Comparison of ENCODE assay signal across 8 mouse cellular contexts in genomic region chr17:26070136-26070535, GRCm38 (mm10). TPM values are rescaled to one million over a fixed set of nuclear protein-coding genes. Genes with fewer than 3 reads are reported as not detected.
DNase-seq lines count a peak whose midpoint lies in the region; ATAC-seq and TF ChIP-seq lines count a peak whose summit lies in the region.

No protein-coding gene starts in this region.

- DNase-seq in kidney, postnatal 25 days = no peak
- DNase-seq in hindbrain, postnatal 0 days (ENCODE audit: low spot score) = no peak
- DNase-seq in midbrain, postnatal 0 days (ENCODE audit: low spot score) = no peak
- DNase-seq in ovary, postnatal 36 days (ENCODE audit: low spot score) = no peak
- DNase-seq in cerebellum, adult 11-12 months = no peak
- DNase-seq in gastrocnemius, adult 18-20 months (ENCODE audit: low spot score) = no peak

- no peaks in the 10 kb centered on the region for H3K27me3 ChIP-seq in kidney, embryonic 14.5 days (ENCODE audit: control insufficient read depth, insufficient read depth, low read length)
- no peaks in the 10 kb centered on the region for H3K27me3 ChIP-seq in hindbrain, postnatal 0 days (ENCODE audit: insufficient read depth, low read length)
- H3K27me3 ChIP-seq in midbrain, postnatal 0 days (ENCODE audit: insufficient read depth, low read length) = no peaks in the 10 kb centered on the region

- peak overlapping the region; percentile 82 for H3K4me3 ChIP-seq in kidney, embryonic 14.5 days (ENCODE audit: low read length)
- peak overlapping the region; percentile 39 for H3K4me3 ChIP-seq in cortical plate, adult 2 months (ENCODE audit: insufficient read depth, low read length)
- peak overlapping the region; percentile 88 for H3K4me3 ChIP-seq in hindbrain, postnatal 0 days (ENCODE audit: low read length)
- H3K4me3 ChIP-seq in midbrain, postnatal 0 days (ENCODE audit: low read depth, low read length) = peak overlapping the region; percentile 68

- peaks cover 27% of the 10 kb centered on the region for H3K4me1 ChIP-seq in kidney, embryonic 14.5 days (ENCODE audit: control insufficient read depth, insufficient read depth, low read length)
- H3K4me1 ChIP-seq in cortical plate, adult 2 months (ENCODE audit: control insufficient read depth, insufficient read depth, low read length) = peaks cover 6% of the 10 kb centered on the region
- H3K4me1 ChIP-seq in hindbrain, postnatal 0 days (ENCODE audit: insufficient read depth, low read length) = peaks cover 31% of the 10 kb centered on the region
- H3K4me1 ChIP-seq in midbrain, postnatal 0 days (ENCODE audit: insufficient read depth, low read length) = peaks cover 6% of the 10 kb centered on the region; the same call in 1 of the 2 replicates

- peak overlapping the region; percentile 97 for H3K4me2 ChIP-seq in kidney, embryonic 14.5 days (replicated peaks; ENCODE audit: low read depth, low read length)
- H3K4me2 ChIP-seq in hindbrain, postnatal 0 days (ENCODE audit: low read depth, low read length) = peak overlapping the region; percentile 99
- H3K4me2 ChIP-seq in midbrain, postnatal 0 days (ENCODE audit: low read depth, low read length, poor library complexity, severe bottlenecking) = peak overlapping the region; percentile 99

- no peak for ATAC-seq in kidney, embryonic 14.5 days (ENCODE audit: low FRiP score, low TSS enrichment)
- no peak for ATAC-seq in hindbrain, postnatal 0 days
- ATAC-seq in midbrain, postnatal 0 days (ENCODE audit: low FRiP score) = no peak

- no peak for TF ChIP-seq CTCF in cortical plate, adult 2 months (IDR thresholded peaks at IDR 0.05; ENCODE audit: extremely low read depth, insufficient read depth, low read length)
- TF ChIP-seq CTCF in hindbrain, postnatal 0 days (IDR thresholded peaks at IDR 0.05; ENCODE audit: low read depth) = no peak
- no peak for TF ChIP-seq CTCF in midbrain, postnatal 0 days (IDR thresholded peaks at IDR 0.05)

- no peaks in the 10 kb centered on the region for H3K9me3 ChIP-seq in kidney, embryonic 14.5 days (ENCODE audit: control insufficient read depth, low read length)
- H3K9me3 ChIP-seq in hindbrain, postnatal 0 days (ENCODE audit: low read length) = no peaks in the 10 kb centered on the region
- no peaks in the 10 kb centered on the region for H3K9me3 ChIP-seq in midbrain, postnatal 0 days (ENCODE audit: low read length)

- H3K27ac ChIP-seq in kidney, embryonic 14.5 days (ENCODE audit: low read depth, low read length) = no peak overlapping the region
- no peak overlapping the region for H3K27ac ChIP-seq in cortical plate, adult 2 months (ENCODE audit: insufficient read depth, low read length)
- no peak overlapping the region for H3K27ac ChIP-seq in hindbrain, postnatal 0 days
- no peak overlapping the region for H3K27ac ChIP-seq in midbrain, postnatal 0 days (ENCODE audit: low read depth, low read length)

- H3K36me3 ChIP-seq in kidney, embryonic 14.5 days (ENCODE audit: control insufficient read depth, insufficient read depth, low read length) = peaks cover 6% of the 10 kb centered on the region; the same call in 1 of the 2 replicates
- no peaks in the 10 kb centered on the region for H3K36me3 ChIP-seq in hindbrain, postnatal 0 days (ENCODE audit: insufficient read depth, low read length)
- peaks cover 1% of the 10 kb centered on the region; the same call in 1 of the 2 replicates for H3K36me3 ChIP-seq in midbrain, postnatal 0 days (ENCODE audit: insufficient read depth, low read length)

- TF ChIP-seq POLR2A in cortical plate, adult 2 months (IDR thresholded peaks at IDR 0.05; ENCODE audit: extremely low read depth, insufficient read depth, low read length) = no peak

- 25% methylated on average over 6 of the region's 6 CpGs for WGBS in kidney, embryonic 14.5 days
- 32% methylated on average over 6 of the region's 6 CpGs for WGBS in hindbrain, postnatal 0 days
- 38% methylated on average over 6 of the region's 6 CpGs for WGBS in midbrain, postnatal 0 days

- no peak overlapping the region; the same call in 1 of the 2 replicates for H3K9ac ChIP-seq in kidney, embryonic 14.5 days (ENCODE audit: low read depth, low read length)
- peak overlapping the region; percentile 92; the same call in 1 of the 2 replicates for H3K9ac ChIP-seq in hindbrain, postnatal 0 days (replicated peaks; ENCODE audit: low read length)
- H3K9ac ChIP-seq in midbrain, postnatal 0 days (replicated peaks; ENCODE audit: low read length, poor library complexity, severe bottlenecking) = no peak overlapping the region

RNA-seq across cellular contexts. Expression of gene Rab11fip3, which starts 0.8 kb away (rescaled TPM):
- polyA plus RNA-seq in kidney, embryonic 14.5 days (2014; fragmentation: Nextera tagmentation; extraction: Ambion mirVana) = 15.0 and 24.2 TPM in 2 replicates
- polyA plus RNA-seq in cortical plate, adult 2 months (2012; rRNA removed) = 88.5 and 94.2 TPM in 2 replicates
- 34.7 and 41.9 TPM in 2 replicates for total RNA-seq in hindbrain, postnatal 0 days (2014; rRNA removed)
- polyA plus RNA-seq in hindbrain, postnatal 0 days (2015; fragmentation: Nextera tagmentation; extraction: Ambion mirVana) = 16.6 and 17.9 TPM in 2 replicates
- total RNA-seq in midbrain, postnatal 0 days (2014; rRNA removed) = 34.7 and 35.7 TPM in 2 replicates
- 14.8 and 18.3 TPM in 2 replicates for polyA plus RNA-seq in midbrain, postnatal 0 days (2015; fragmentation: Nextera tagmentation; extraction: Ambion mirVana)
- total RNA-seq in gastrocnemius, adult 18-20 months (2021) = 10 to 100 TPM; 88.9 to 96.2 TPM

RNA-seq across cellular contexts. Expression of gene Decr2, which starts 20.0 kb away (rescaled TPM):
- 24.6 and 35.1 TPM in 2 replicates for polyA plus RNA-seq in kidney, embryonic 14.5 days (2014; fragmentation: Nextera tagmentation; extraction: Ambion mirVana)
- polyA plus RNA-seq in cortical plate, adult 2 months (2012; rRNA removed) = 43.5 and 49.8 TPM in 2 replicates
- 35.6 and 40.6 TPM in 2 replicates for total RNA-seq in hindbrain, postnatal 0 days (2014; rRNA removed)
- 41.1 and 44.7 TPM in 2 replicates for polyA plus RNA-seq in hindbrain, postnatal 0 days (2015; fragmentation: Nextera tagmentation; extraction: Ambion mirVana)
- total RNA-seq in midbrain, postnatal 0 days (2014; rRNA removed) = 38.0 and 41.1 TPM in 2 replicates
- 42.3 and 44.4 TPM in 2 replicates for polyA plus RNA-seq in midbrain, postnatal 0 days (2015; fragmentation: Nextera tagmentation; extraction: Ambion mirVana)
- 1 to 10 TPM; 2.6 to 2.8 TPM for total RNA-seq in gastrocnemius, adult 18-20 months (2021)

RNA-seq across cellular contexts. Expression of gene Nme4, which starts 25.3 kb away (rescaled TPM):
- 107 and 146 TPM in 2 replicates for polyA plus RNA-seq in kidney, embryonic 14.5 days (2014; fragmentation: Nextera tagmentation; extraction: Ambion mirVana)
- polyA plus RNA-seq in cortical plate, adult 2 months (2012; rRNA removed) = 11.5 and 11.8 TPM in 2 replicates
- total RNA-seq in hindbrain, postnatal 0 days (2014; rRNA removed) = 20.1 and 23.3 TPM in 2 replicates
- polyA plus RNA-seq in hindbrain, postnatal 0 days (2015; fragmentation: Nextera tagmentation; extraction: Ambion mirVana) = 16.0 and 18.3 TPM in 2 replicates
- 6.4 and 7.7 TPM in 2 replicates for total RNA-seq in midbrain, postnatal 0 days (2014; rRNA removed)
- polyA plus RNA-seq in midbrain, postnatal 0 days (2015; fragmentation: Nextera tagmentation; extraction: Ambion mirVana) = 9.2 and 10.2 TPM in 2 replicates
- 1 to 10 TPM; 2.5 to 2.9 TPM for total RNA-seq in gastrocnemius, adult 18-20 months (2021)

RNA-seq across cellular contexts. Expression of gene Tmem8, which starts 43.0 kb away (rescaled TPM):
- polyA plus RNA-seq in kidney, embryonic 14.5 days (2014; fragmentation: Nextera tagmentation; extraction: Ambion mirVana) = 2.5 and 2.6 TPM in 2 replicates
- polyA plus RNA-seq in cortical plate, adult 2 months (2012; rRNA removed) = 27.4 and 31.6 TPM in 2 replicates
- total RNA-seq in hindbrain, postnatal 0 days (2014; rRNA removed) = 10.4 and 11.8 TPM in 2 replicates
- polyA plus RNA-seq in hindbrain, postnatal 0 days (2015; fragmentation: Nextera tagmentation; extraction: Ambion mirVana) = 3.8 and 4.0 TPM in 2 replicates
- 9.0 and 9.5 TPM in 2 replicates for total RNA-seq in midbrain, postnatal 0 days (2014; rRNA removed)
- 3.5 TPM in 2 replicates for polyA plus RNA-seq in midbrain, postnatal 0 days (2015; fragmentation: Nextera tagmentation; extraction: Ambion mirVana)
- total RNA-seq in gastrocnemius, adult 18-20 months (2021) = 1 to 10 TPM; 2.0 to 3.9 TPM

RNA-seq across cellular contexts. Expression of gene Mrpl28, which starts 53.2 kb away (rescaled TPM):
- polyA plus RNA-seq in kidney, embryonic 14.5 days (2014; fragmentation: Nextera tagmentation; extraction: Ambion mirVana) = 225 and 241 TPM in 2 replicates
- polyA plus RNA-seq in cortical plate, adult 2 months (2012; rRNA removed) = 96.3 and 101 TPM in 2 replicates
- 107 and 138 TPM in 2 replicates for total RNA-seq in hindbrain, postnatal 0 days (2014; rRNA removed)
- 189 and 194 TPM in 2 replicates for polyA plus RNA-seq in hindbrain, postnatal 0 days (2015; fragmentation: Nextera tagmentation; extraction: Ambion mirVana)
- total RNA-seq in midbrain, postnatal 0 days (2014; rRNA removed) = 95.0 and 117 TPM in 2 replicates
- polyA plus RNA-seq in midbrain, postnatal 0 days (2015; fragmentation: Nextera tagmentation; extraction: Ambion mirVana) = 165 and 179 TPM in 2 replicates
- total RNA-seq in gastrocnemius, adult 18-20 months (2021) = 10 to 100 TPM; 57.4 to 66.2 TPM
